Comparison of ENCODE assay signal across 23 mouse cellular contexts in genomic region chr14:75912665-75913064, GRCm38 (mm10). TPM values are rescaled to one million over a fixed set of nuclear protein-coding genes. Genes with fewer than 3 reads are reported as not detected.
DNase-seq lines count a peak whose midpoint lies in the region; ATAC-seq and TF ChIP-seq lines count a peak whose summit lies in the region.
"Had no signal": no experiment of that assay in that cellular context is flagged by ENCODE, and none has a peak within 500 bp of the region (broad histone marks: within the 10 kb centered on the region; RNA-seq: fewer than 3 reads in every experiment).

No protein-coding gene starts in this region.

- intact Hi-C loops in heart, postnatal 14 days (cut with DNase I), result no loop called here

- TF ChIP-seq CTCF in intestine, postnatal 0 days (IDR thresholded peaks at IDR 0.05; ENCODE audit: low read depth), result no peak

- ATAC-seq in intestine, embryonic 15.5 days, result peak; percentile 31
- no peak for ATAC-seq in intestine, postnatal 0 days
- ATAC-seq in midbrain, embryonic 15.5 days (replicated peaks), result no peak
- ATAC-seq in midbrain, embryonic 11.5 days (ENCODE audit: low FRiP score), result no peak
- peak; percentile 87 for ATAC-seq in liver, embryonic 16.5 days (ENCODE audit: low read depth)

- no peak overlapping the region for H3K4me3 ChIP-seq in intestine, embryonic 15.5 days (replicated peaks)
- no peak overlapping the region for H3K4me3 ChIP-seq in intestine, postnatal 0 days (ENCODE audit: low read depth, low read length)
- H3K4me3 ChIP-seq in midbrain, embryonic 15.5 days, result no peak overlapping the region
- no peak overlapping the region for H3K4me3 ChIP-seq in midbrain, embryonic 11.5 days (ENCODE audit: low read depth, low read length)
- no peak overlapping the region for H3K4me3 ChIP-seq in liver, embryonic 16.5 days (ENCODE audit: low read depth, low read length)
- H3K4me3 ChIP-seq: embryonic facial prominence, embryonic 13.5 days; heart, embryonic 10.5 days; lung, embryonic 15.5 days; megakaryocyte, embryonic 14.5 days; neural tube, embryonic 12.5 days had no signal

- no peak overlapping the region for H3K4me2 ChIP-seq in intestine, embryonic 15.5 days (replicated peaks)
- no peak overlapping the region for H3K4me2 ChIP-seq in intestine, postnatal 0 days (replicated peaks; ENCODE audit: low read depth)
- H3K4me2 ChIP-seq in midbrain, embryonic 15.5 days, result no peak overlapping the region
- no peak overlapping the region for H3K4me2 ChIP-seq in midbrain, embryonic 11.5 days
- no peak overlapping the region for H3K4me2 ChIP-seq in liver, embryonic 16.5 days (ENCODE audit: low read depth, low read length)
- H3K4me2 ChIP-seq: embryonic facial prominence, embryonic 13.5 days; hindbrain, embryonic 14.5 days; lung, embryonic 15.5 days; neural tube, embryonic 12.5 days had no signal

- no peak overlapping the region for H3K27ac ChIP-seq in intestine, embryonic 15.5 days
- no peak overlapping the region for H3K27ac ChIP-seq in intestine, postnatal 0 days (ENCODE audit: low read depth, low read length)
- H3K27ac ChIP-seq in midbrain, embryonic 15.5 days, result peak overlapping the region; percentile 44; the same call in 1 of the 2 replicates
- H3K27ac ChIP-seq in midbrain, embryonic 11.5 days (ENCODE audit: low read depth, low read length), result no peak overlapping the region
- H3K27ac ChIP-seq in liver, embryonic 16.5 days (ENCODE audit: low read length), result no peak overlapping the region
- H3K27ac ChIP-seq: embryonic facial prominence, embryonic 13.5 days; heart, embryonic 10.5 days; hindbrain, embryonic 14.5 days; lung, embryonic 15.5 days; neural tube, embryonic 12.5 days had no signal

- no peaks in the 10 kb centered on the region for H3K36me3 ChIP-seq in intestine, embryonic 15.5 days
- H3K36me3 ChIP-seq in intestine, postnatal 0 days (ENCODE audit: control insufficient read depth, insufficient read depth), result peaks cover 5% of the 10 kb centered on the region; the same call in 1 of the 2 replicates
- no peaks in the 10 kb centered on the region for H3K36me3 ChIP-seq in midbrain, embryonic 15.5 days (replicated peaks)
- H3K36me3 ChIP-seq in midbrain, embryonic 11.5 days (ENCODE audit: control insufficient read depth, insufficient read depth, low read length), result no peaks in the 10 kb centered on the region
- no peaks in the 10 kb centered on the region for H3K36me3 ChIP-seq in liver, embryonic 16.5 days (ENCODE audit: control insufficient read depth, insufficient read depth)
- H3K36me3 ChIP-seq: lung, embryonic 15.5 days; neural tube, embryonic 12.5 days had no signal

- WGBS in intestine, embryonic 15.5 days, result 74% methylated on average over 2 of the region's 2 CpGs
- WGBS in intestine, postnatal 0 days, result 56% methylated on average over 2 of the region's 2 CpGs
- 88% methylated on average over 2 of the region's 2 CpGs for WGBS in midbrain, embryonic 15.5 days
- 90% methylated on average over 2 of the region's 2 CpGs for WGBS in midbrain, embryonic 11.5 days
- WGBS in liver, embryonic 16.5 days (ENCODE audit: insufficient replicate concordance), result 77% methylated on average over 2 of the region's 2 CpGs

- no peak for DNase-seq in midbrain, embryonic 11.5 days (ENCODE audit: low spot score, missing footprints)
- DNase-seq in heart, postnatal 14 days, result no peak
- no peak for DNase-seq in layer of hippocampus, postnatal 14 days (ENCODE audit: low spot score in 2 of 2)
- DNase-seq: adrenal gland, postnatal 25 days; cerebellum, adult 18-20 months; heart, postnatal 10 days; kidney, adult 18-20 months; kidney, postnatal 25 days; left cerebral cortex, postnatal 4 days; thymus, postnatal 14 days had no signal

- no peaks in the 10 kb centered on the region for H3K4me1 ChIP-seq in intestine, embryonic 15.5 days (replicated peaks)
- no peaks in the 10 kb centered on the region for H3K4me1 ChIP-seq in intestine, postnatal 0 days (replicated peaks; ENCODE audit: control insufficient read depth, insufficient read depth, low read length)
- peaks cover 10% of the 10 kb centered on the region for H3K4me1 ChIP-seq in midbrain, embryonic 15.5 days
- no peaks in the 10 kb centered on the region for H3K4me1 ChIP-seq in midbrain, embryonic 11.5 days (ENCODE audit: control insufficient read depth, insufficient read depth, low read length)
- H3K4me1 ChIP-seq in liver, embryonic 16.5 days (ENCODE audit: control insufficient read depth, low read depth, low read length), result no peaks in the 10 kb centered on the region
- H3K4me1 ChIP-seq: embryonic facial prominence, embryonic 13.5 days; heart, embryonic 10.5 days; lung, embryonic 15.5 days; neural tube, embryonic 12.5 days had no signal

- no peaks in the 10 kb centered on the region for H3K9me3 ChIP-seq in intestine, embryonic 15.5 days
- no peaks in the 10 kb centered on the region for H3K9me3 ChIP-seq in intestine, postnatal 0 days (ENCODE audit: control insufficient read depth)
- no peaks in the 10 kb centered on the region for H3K9me3 ChIP-seq in midbrain, embryonic 15.5 days
- H3K9me3 ChIP-seq in midbrain, embryonic 11.5 days (ENCODE audit: control insufficient read depth, low read length), result no peaks in the 10 kb centered on the region
- H3K9me3 ChIP-seq in liver, embryonic 16.5 days (replicated peaks; ENCODE audit: control insufficient read depth, low read length), result no peaks in the 10 kb centered on the region
- H3K9me3 ChIP-seq: embryonic facial prominence, embryonic 13.5 days; heart, embryonic 10.5 days; lung, embryonic 15.5 days; megakaryocyte, embryonic 14.5 days; neural tube, embryonic 12.5 days had no signal

- H3K27me3 ChIP-seq in intestine, embryonic 15.5 days (replicated peaks), result no peaks in the 10 kb centered on the region
- no peaks in the 10 kb centered on the region for H3K27me3 ChIP-seq in intestine, postnatal 0 days (replicated peaks; ENCODE audit: control insufficient read depth, insufficient read depth, low read length)
- H3K27me3 ChIP-seq in midbrain, embryonic 15.5 days (replicated peaks), result no peaks in the 10 kb centered on the region
- no peaks in the 10 kb centered on the region for H3K27me3 ChIP-seq in midbrain, embryonic 11.5 days (ENCODE audit: control insufficient read depth, insufficient read depth, low read length)
- H3K27me3 ChIP-seq in liver, embryonic 16.5 days (ENCODE audit: control insufficient read depth, insufficient read depth, low read depth, low read length), result no peaks in the 10 kb centered on the region
- H3K27me3 ChIP-seq: CH12.LX; embryonic facial prominence, embryonic 13.5 days; lung, embryonic 15.5 days; megakaryocyte, embryonic 14.5 days; neural tube, embryonic 12.5 days had no signal

- no peak overlapping the region for H3K9ac ChIP-seq in intestine, embryonic 15.5 days
- no peak overlapping the region for H3K9ac ChIP-seq in intestine, postnatal 0 days (ENCODE audit: low read depth, low read length)
- no peak overlapping the region for H3K9ac ChIP-seq in midbrain, embryonic 15.5 days
- no peak overlapping the region for H3K9ac ChIP-seq in midbrain, embryonic 11.5 days (ENCODE audit: low read length)
- no peak overlapping the region for H3K9ac ChIP-seq in liver, embryonic 16.5 days (ENCODE audit: low read depth, low read length)
- H3K9ac ChIP-seq: embryonic facial prominence, embryonic 13.5 days; hindbrain, embryonic 14.5 days; lung, embryonic 15.5 days; neural tube, embryonic 12.5 days had no signal

RNA-seq across cellular contexts. Expression of gene Kctd4, which starts 42.1 kb away (rescaled TPM):
- polyA plus RNA-seq in intestine, embryonic 15.5 days (2015; fragmentation: Nextera tagmentation; extraction: Ambion mirVana), result 0.42 and 0.59 TPM in 2 replicates
- 0.39 and 0.50 TPM in 2 replicates for polyA plus RNA-seq in intestine, postnatal 0 days (2015; fragmentation: Nextera tagmentation; extraction: Ambion mirVana)
- 7.9 and 8.4 TPM in 2 replicates for polyA plus RNA-seq in midbrain, embryonic 15.5 days (2015; fragmentation: Nextera tagmentation; extraction: Ambion mirVana)
- 0.83 and 0.99 TPM in 2 replicates for polyA plus RNA-seq in midbrain, embryonic 11.5 days (2014; fragmentation: Nextera tagmentation; extraction: Ambion mirVana)
- 0.07 and 0.13 TPM in 2 replicates for polyA plus RNA-seq in liver, embryonic 16.5 days (2015; fragmentation: Nextera tagmentation; extraction: Ambion mirVana)
- not detected for total RNA-seq in heart, postnatal 14 days (2021)
- 10 to 100 TPM; 39.6 to 40.3 TPM for total RNA-seq in layer of hippocampus, postnatal 14 days (2021)
- total RNA-seq: adrenal gland, postnatal 25 days; CH12.LX; gastrocnemius, adult 8-10 months; heart, postnatal 10 days; monocyte, adult 5-6 weeks had no signal

Comparison
In these comparisons a context has a peak if more than half of its experiments do, and no peak if none do; other contexts are left out.
1. ATAC-seq: peak in intestine, embryonic 15.5 days (single experiment) and liver, embryonic 16.5 days (single experiment); none in intestine, postnatal 0 days (single experiment), midbrain, embryonic 15.5 days (single experiment) and midbrain, embryonic 11.5 days (single experiment).